Mouse (Mus musculus) cerebellum, adult 2 months (tissue): Measurements from ENCODE around the gene Lingo1.

Experiments used
- CTCF ChIP-seq: fragments of 200-500 bp; IDR thresholded peaks from 2 replicates; pipeline ENCODE4 v1.5.1; 2011; ENCODE audit warnings: low read depth, mild to moderate bottlenecking, control low read depth, low read length, moderate library complexity, borderline replicate concordance; ENCODE audit not compliant: insufficient read depth
- POLR2A ChIP-seq: fragments of 200-500 bp; IDR thresholded peaks from 2 replicates; pipeline ENCODE4 v1.6.1; 2011; ENCODE audit warnings: low read length, control low read depth, borderline replicate concordance; ENCODE audit not compliant: insufficient read depth

GRCm38 (mm10) chr9:56627295-56627694 lies 169.0 kb downstream of the Lingo1 start:
- TF ChIP-seq POLR2A (no peak), CTCF (no peak)
